Mouse (Mus musculus) granulocyte monocyte progenitor cell, adult 5-6 weeks (primary cell): ENCODE measurements around the gene Colgalt1. TPM values are rescaled to one million over a fixed set of nuclear protein-coding genes. Genes with fewer than 3 reads are reported as not detected.
A peak's percentile ranks its signal among the peaks of the same experiment; 100 is the strongest.

ENCODE experiments used
- ATAC-seq: replicated peaks from 2 replicates; pipeline ENCODE4 v1.8.0; 2016; ENCODE audit warnings: mild to moderate bottlenecking, moderate TSS enrichment, inconsistent platforms; ENCODE audit not compliant: poor library complexity, severe bottlenecking
- total RNA-seq, 2 experiments: library from RNA; stranded (forward) in 1 of 2; stranded (reverse) in 1 of 2; fragments of 200-712, 200-1000 nt in 1 of 2; fragments of >200 nt in 1 of 2; fragmentation: Nextera tagmentation in 1 of 2; gene quantifications; 2 replicates each; pipeline ENCODE4 v1.2.3; 2014 to 2017

The Colgalt1 gene
- total RNA-seq, 2 experiments from 2014 or later, result 84.4 to 107 TPM

GRCm38 (mm10) chr8:71665331-71666130 is 54.7 kb downstream of the Colgalt1 start:
- peak; percentile 63 for ATAC-seq

- ATAC-seq, result no peak
Observed at GRCm38 (mm10) chr8:71666855-71667254, 56.1 kb downstream of the Colgalt1 start.

GRCm38 (mm10) chr8:71667256-71667655 is 56.5 kb downstream of the Colgalt1 start:
- ATAC-seq, result no peak

GRCm38 (mm10) chr8:71668220-71668975 is 57.6 kb downstream of the Colgalt1 start:
- peak; percentile 63 for ATAC-seq

GRCm38 (mm10) chr8:71670198-71670597 is 59.4 kb downstream of the Colgalt1 start:
- no peak for ATAC-seq

- peak; percentile 6; the same call in 1 of the 2 replicates for ATAC-seq
Observed at GRCm38 (mm10) chr8:71670621-71671548, 60.1 kb downstream of the Colgalt1 start.

GRCm38 (mm10) chr8:71671549-71671965 is 60.8 kb downstream of the Colgalt1 start, which contains the start of gene Unc13a:
Gene Unc13a (minus strand): TSS chr8:71671757.
- peak; percentile 64 for ATAC-seq

GRCm38 (mm10) chr8:71672168-71672735 is 61.5 kb downstream of the Colgalt1 start:
- no peak for ATAC-seq

GRCm38 (mm10) chr8:71674071-71674470 is 63.3 kb downstream of the Colgalt1 start:
- ATAC-seq, result peak; percentile 17; the same call in 1 of the 2 replicates

Other genes with a start within 250 kb of the Colgalt1 start
- gene Use1, start 244.2 kb upstream of the Colgalt1 start, total RNA-seq (2014; fragmentation: Nextera tagmentation), result 108 and 154 TPM in 2 replicates
- gene Use1, start 244.2 kb upstream of the Colgalt1 start, total RNA-seq (2017), result 140 and 156 TPM in 2 replicates
- gene Ocel1, start 239.7 kb upstream of the Colgalt1 start, total RNA-seq (2014; fragmentation: Nextera tagmentation), result 8.8 and 12.4 TPM in 2 replicates
- 8.9 TPM in 2 replicates for gene Ocel1, start 239.7 kb upstream of the Colgalt1 start, total RNA-seq (2017)
- 1.3 and 7.5 TPM in 2 replicates for gene Nr2f6, start 229.0 kb upstream of the Colgalt1 start, total RNA-seq (2014; fragmentation: Nextera tagmentation)
- gene Nr2f6, start 229.0 kb upstream of the Colgalt1 start, total RNA-seq (2017), result 3.3 and 4.1 TPM in 2 replicates
- not detected in 2 replicates for gene Ushbp1, start 215.2 kb upstream of the Colgalt1 start, total RNA-seq (2014; fragmentation: Nextera tagmentation)
- not detected in 2 replicates for gene Ushbp1, start 215.2 kb upstream of the Colgalt1 start, total RNA-seq (2017)
- gene Babam1, start 214.1 kb upstream of the Colgalt1 start, total RNA-seq (2014; fragmentation: Nextera tagmentation), result 70.0 and 84.9 TPM in 2 replicates
- gene Babam1, start 214.1 kb upstream of the Colgalt1 start, total RNA-seq (2017), result 98.5 and 101 TPM in 2 replicates
- gene Ankle1, start 205.0 kb upstream of the Colgalt1 start, total RNA-seq (2014; fragmentation: Nextera tagmentation), result 11.1 and 11.7 TPM in 2 replicates
- 11.3 and 12.4 TPM in 2 replicates for gene Ankle1, start 205.0 kb upstream of the Colgalt1 start, total RNA-seq (2017)
- gene Abhd8, start 147.3 kb upstream of the Colgalt1 start, total RNA-seq (2014; fragmentation: Nextera tagmentation), result 1.6 and 7.4 TPM in 2 replicates
- 4.7 and 5.4 TPM in 2 replicates for gene Abhd8, start 147.3 kb upstream of the Colgalt1 start, total RNA-seq (2017)
- 56.5 and 77.6 TPM in 2 replicates for gene Mrpl34, start 146.0 kb upstream of the Colgalt1 start, total RNA-seq (2014; fragmentation: Nextera tagmentation)
- 62.2 and 79.8 TPM in 2 replicates for gene Mrpl34, start 146.0 kb upstream of the Colgalt1 start, total RNA-seq (2017)
- 24.0 and 34.2 TPM in 2 replicates for gene Dda1, start 141.8 kb upstream of the Colgalt1 start, total RNA-seq (2014; fragmentation: Nextera tagmentation)
- 16.9 and 20.3 TPM in 2 replicates for gene Dda1, start 141.8 kb upstream of the Colgalt1 start, total RNA-seq (2017)
- 0.43 and 2.5 TPM in 2 replicates for gene Ano8, start 125.0 kb upstream of the Colgalt1 start, total RNA-seq (2014; fragmentation: Nextera tagmentation)
- gene Ano8, start 125.0 kb upstream of the Colgalt1 start, total RNA-seq (2017), result 1.9 and 4.5 TPM in 2 replicates
- 3.5 and 12.4 TPM in 2 replicates for gene Gtpbp3, start 122.9 kb upstream of the Colgalt1 start, total RNA-seq (2014; fragmentation: Nextera tagmentation)
- gene Gtpbp3, start 122.9 kb upstream of the Colgalt1 start, total RNA-seq (2017), result 13.5 and 21.5 TPM in 2 replicates
- gene Plvap, start 99.2 kb upstream of the Colgalt1 start, total RNA-seq (2014; fragmentation: Nextera tagmentation), result not detected in 2 replicates
- gene Plvap, start 99.2 kb upstream of the Colgalt1 start, total RNA-seq (2017), result 0.10 and 0.43 TPM in 2 replicates
- gene Ccdc194, start 85.3 kb upstream of the Colgalt1 start, total RNA-seq (2014; fragmentation: Nextera tagmentation), result not detected in 2 replicates
- not detected in 2 replicates for gene Ccdc194, start 85.3 kb upstream of the Colgalt1 start, total RNA-seq (2017)
- 47.0 and 55.7 TPM in 2 replicates for gene Bst2, start 73.5 kb upstream of the Colgalt1 start, total RNA-seq (2014; fragmentation: Nextera tagmentation)
- gene Bst2, start 73.5 kb upstream of the Colgalt1 start, total RNA-seq (2017), result 49.1 and 58.3 TPM in 2 replicates
- gene Mvb12a, start 68.1 kb upstream of the Colgalt1 start, total RNA-seq (2014; fragmentation: Nextera tagmentation), result 50.2 and 64.1 TPM in 2 replicates
- 55.0 and 56.6 TPM in 2 replicates for gene Mvb12a, start 68.1 kb upstream of the Colgalt1 start, total RNA-seq (2017)
- not detected in 2 replicates for gene Tmem221, start 52.1 kb upstream of the Colgalt1 start, total RNA-seq (2014; fragmentation: Nextera tagmentation)
- gene Tmem221, start 52.1 kb upstream of the Colgalt1 start, total RNA-seq (2017), result not detected in 2 replicates
- not detected in 2 replicates for gene Nxnl1, start 44.4 kb upstream of the Colgalt1 start, total RNA-seq (2014; fragmentation: Nextera tagmentation)
- 0.36 TPM in 1 of 2 replicates, not detected in the other for gene Nxnl1, start 44.4 kb upstream of the Colgalt1 start, total RNA-seq (2017)
- 7.8 and 10.2 TPM in 2 replicates for gene Slc27a1, start 42.1 kb upstream of the Colgalt1 start, total RNA-seq (2014; fragmentation: Nextera tagmentation)
- gene Slc27a1, start 42.1 kb upstream of the Colgalt1 start, total RNA-seq (2017), result 3.3 and 6.2 TPM in 2 replicates
- gene Pgls, start 18.8 kb upstream of the Colgalt1 start, total RNA-seq (2014; fragmentation: Nextera tagmentation), result 143 and 180 TPM in 2 replicates
- 155 and 185 TPM in 2 replicates for gene Pgls, start 18.8 kb upstream of the Colgalt1 start, total RNA-seq (2017)
- gene Fam129c, start 13.3 kb upstream of the Colgalt1 start, total RNA-seq (2014; fragmentation: Nextera tagmentation), result 11.6 and 11.7 TPM in 2 replicates
- 0.69 and 6.1 TPM in 2 replicates for gene Fam129c, start 13.3 kb upstream of the Colgalt1 start, total RNA-seq (2017)
- 0.60 TPM in 1 of 2 replicates, not detected in the other for gene Unc13a, start 60.8 kb downstream of the Colgalt1 start, total RNA-seq (2014; fragmentation: Nextera tagmentation)
- 0.04 and 1.8 TPM in 2 replicates for gene Unc13a, start 60.8 kb downstream of the Colgalt1 start, total RNA-seq (2017)
- gene Jak3, start 65.3 kb downstream of the Colgalt1 start, total RNA-seq (2014; fragmentation: Nextera tagmentation), result 10.9 and 17.5 TPM in 2 replicates
- 7.2 and 8.1 TPM in 2 replicates for gene Jak3, start 65.3 kb downstream of the Colgalt1 start, total RNA-seq (2017)
- 14.1 and 16.3 TPM in 2 replicates for gene Insl3, start 78.2 kb downstream of the Colgalt1 start, total RNA-seq (2014; fragmentation: Nextera tagmentation)
- 1.2 and 4.4 TPM in 2 replicates for gene Insl3, start 78.2 kb downstream of the Colgalt1 start, total RNA-seq (2017)
- 1.4 TPM in 1 of 2 replicates, not detected in the other for gene B3gnt3, start 90.8 kb downstream of the Colgalt1 start, total RNA-seq (2014; fragmentation: Nextera tagmentation)
- 0.39 TPM in 1 of 2 replicates, not detected in the other for gene B3gnt3, start 90.8 kb downstream of the Colgalt1 start, total RNA-seq (2017)
- gene Fcho1, start 114.7 kb downstream of the Colgalt1 start, total RNA-seq (2014; fragmentation: Nextera tagmentation), result 62.4 and 98.0 TPM in 2 replicates
- gene Fcho1, start 114.7 kb downstream of the Colgalt1 start, total RNA-seq (2017), result 39.8 and 76.7 TPM in 2 replicates